Mouse (Mus musculus) forebrain, embryonic 14.5 days (tissue): ENCODE data around the gene Hsp90ab1. TPM values are rescaled to one million over a fixed set of nuclear protein-coding genes. Genes with fewer than 3 reads are reported as not detected.

Source experiments
- ATAC-seq: fragments of 200-750 bp; cut with Nextera tagmentation; 2 replicates; pipeline ENCODE4 v1.8.0; 2017; ENCODE audit warnings: mild to moderate bottlenecking, moderate library complexity
- DNase-seq: peaks from one replicate; pipeline ENCODE4 v3.0.0-alpha.2; 2015; ENCODE audit warnings: low spot score
- H3K27ac ChIP-seq: fragments of 300-500 bp; sonication (generic); 2 replicates; pipeline ENCODE4 v1.5.1; 2014; ENCODE audit warnings: low read depth, mild to moderate bottlenecking, control low read depth, low read length, moderate library complexity
- H3K27me3 ChIP-seq: fragments of 300-500 bp; sonication (generic); replicated peaks from 2 replicates; pipeline ENCODE4 v1.6.1; 2014; ENCODE audit warnings: low read length, control low read depth, mixed read lengths; ENCODE audit not compliant: control insufficient read depth, insufficient read depth
- H3K36me3 ChIP-seq: fragments of 300-500 bp; sonication (generic); 2 replicates; pipeline ENCODE4 v1.6.1; 2014; ENCODE audit warnings: low read length, control low read depth; ENCODE audit not compliant: control insufficient read depth, insufficient read depth
- H3K4me1 ChIP-seq: fragments of 300-500 bp; sonication (generic); 2 replicates; pipeline ENCODE4 v1.6.1; 2014; ENCODE audit warnings: antibody characterized with exemption, low read length, control low read depth; ENCODE audit not compliant: control insufficient read depth, insufficient read depth
- H3K4me2 ChIP-seq: fragments of 300-500 bp; sonication (generic); 2 replicates; pipeline ENCODE4 v1.6.1; 2014; ENCODE audit warnings: mild to moderate bottlenecking, control low read depth, low read length
- H3K4me3 ChIP-seq: fragments of 300-500 bp; sonication (generic); 2 replicates; pipeline ENCODE4 v1.5.1; 2014; ENCODE audit warnings: low read depth, low read length, control low read depth
- H3K9ac ChIP-seq: fragments of 300-500 bp; sonication (generic); 2 replicates; pipeline ENCODE4 v1.6.1; 2014; ENCODE audit warnings: mild to moderate bottlenecking, low read length, control low read depth, moderate library complexity
- H3K9me3 ChIP-seq: fragments of 300-500 bp; sonication (generic); replicated peaks from 2 replicates; pipeline ENCODE4 v1.6.1; 2016; ENCODE audit warnings: low read length, control low read depth, mixed read lengths; ENCODE audit not compliant: control insufficient read depth
- WGBS: fragments of 180-500 bp; shearing (Covaris S2); extraction: QIAGEN DNeasy Blood & Tissue Kit; methylation state at CpG from one replicate; pipeline ENCODE4 v1.1.7; 2014; 5-methylcytosine and 5-hydroxymethylcytosine counted together
- polyA plus RNA-seq: library from polyadenylated mRNA; unstranded; fragments of >200 nt; fragmentation: Nextera tagmentation; extraction: Ambion mirVana; gene quantifications from 2 replicates; pipeline ENCODE4 v1.2.1, GENCODE M21; 2014

The Hsp90ab1 gene
- polyA plus RNA-seq, 1 experiment from 2014 or later: 1,472 TPM

DNA sequence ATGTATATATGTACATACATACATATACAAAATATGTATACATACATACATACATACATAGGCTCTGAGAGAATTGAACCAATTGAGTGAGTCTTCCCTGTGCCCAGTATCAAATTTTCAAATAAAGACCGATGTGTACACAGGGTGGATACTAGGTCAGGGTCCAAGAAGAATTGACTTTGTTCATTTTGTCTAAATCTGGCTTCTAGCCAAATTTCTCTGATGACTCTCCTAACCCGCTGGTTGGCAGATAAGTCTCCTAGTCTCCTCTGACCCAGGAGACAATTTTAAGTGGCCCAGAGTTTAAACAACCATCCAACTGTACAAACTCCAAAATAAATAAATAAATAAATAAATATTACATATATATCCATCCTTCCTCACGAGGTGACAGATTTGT, 25.8 kb upstream of the Hsp90ab1 start:
- H3K9ac ChIP-seq: no peak overlapping the region
- ATAC-seq (no peak), DNase-seq (no peak)
- peaks cover 30% of the 10 kb centered on the region for H3K27me3 ChIP-seq
- H3K27ac ChIP-seq: no peak overlapping the region
- peaks cover 19% of the 10 kb centered on the region; the same call in 1 of the 2 replicates for H3K4me1 ChIP-seq
- H3K9me3 ChIP-seq: no peaks in the 10 kb centered on the region
- peak overlapping the region; percentile 55; the same call in 1 of the 2 replicates for H3K4me2 ChIP-seq
- H3K36me3 ChIP-seq: no peaks in the 10 kb centered on the region
- 42% methylated on average over 3 of the region's 3 CpGs for WGBS
- no peak overlapping the region for H3K4me3 ChIP-seq

DNA sequence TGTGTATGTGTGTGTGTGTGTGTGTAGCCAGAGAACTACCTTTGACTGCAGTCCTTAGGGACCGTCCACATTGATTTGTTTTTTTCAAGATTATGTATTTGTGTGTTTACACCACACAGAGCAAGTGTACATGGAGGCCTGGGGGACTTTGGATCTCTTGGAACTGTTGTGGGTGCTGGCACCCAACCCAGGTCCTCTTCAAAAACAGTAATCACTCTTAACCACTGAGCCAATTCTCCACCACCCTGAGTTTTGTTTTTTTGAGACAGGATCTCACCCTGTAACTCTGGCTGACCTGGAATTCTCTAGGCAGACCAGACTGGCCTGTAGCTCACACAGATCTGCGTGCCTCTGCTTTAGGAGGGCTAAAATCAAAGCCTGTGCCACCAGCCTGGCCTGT, 25.3 kb upstream of the Hsp90ab1 start:
- DNase-seq (no peak), ATAC-seq (no peak)
- Histone ChIP-seq H3K36me3 (no peaks in the 10 kb centered on the region), H3K27ac (no peak overlapping the region), H3K9ac (no peak overlapping the region), H3K9me3 (no peaks in the 10 kb centered on the region), H3K4me2 (no peak overlapping the region), H3K27me3 (peaks cover 30% of the 10 kb centered on the region), H3K4me1 (peaks cover 19% of the 10 kb centered on the region; the same call in 1 of the 2 replicates), H3K4me3 (no peak overlapping the region)
- WGBS: 91% methylated on average over 2 of the region's 2 CpGs

DNA sequence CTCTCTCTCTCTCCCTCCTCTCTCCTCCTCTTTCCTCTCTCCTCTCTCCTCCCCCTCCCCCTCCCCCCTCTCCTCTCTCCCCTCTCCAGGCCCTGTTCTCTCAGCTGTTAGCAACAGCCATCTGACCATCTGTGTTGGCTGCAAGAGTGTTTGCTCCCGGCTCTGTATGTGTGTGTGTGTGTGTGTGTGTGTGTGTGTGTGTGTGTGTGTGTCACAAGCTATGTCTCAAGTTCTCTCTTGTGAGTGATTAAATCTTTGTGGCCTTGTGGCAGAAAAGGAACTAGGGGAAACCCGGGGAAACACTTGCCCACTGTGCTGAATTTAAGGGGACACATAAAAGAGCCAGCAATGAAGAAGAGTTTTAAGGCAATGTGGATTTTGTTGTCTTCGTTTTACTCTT, 24.7 kb upstream of the Hsp90ab1 start:
- H3K27ac ChIP-seq: no peak overlapping the region
- no peak overlapping the region for H3K4me2 ChIP-seq
- ATAC-seq: no peak
- H3K36me3 ChIP-seq: no peaks in the 10 kb centered on the region
- H3K9me3 ChIP-seq: no peaks in the 10 kb centered on the region
- 35% methylated on average over 3 of the region's 3 CpGs for WGBS
- peaks cover 19% of the 10 kb centered on the region; the same call in 1 of the 2 replicates for H3K4me1 ChIP-seq
- peak; percentile 75 for DNase-seq
- no peak overlapping the region for H3K4me3 ChIP-seq
- H3K9ac ChIP-seq: no peak overlapping the region
- peaks cover 30% of the 10 kb centered on the region for H3K27me3 ChIP-seq

DNA sequence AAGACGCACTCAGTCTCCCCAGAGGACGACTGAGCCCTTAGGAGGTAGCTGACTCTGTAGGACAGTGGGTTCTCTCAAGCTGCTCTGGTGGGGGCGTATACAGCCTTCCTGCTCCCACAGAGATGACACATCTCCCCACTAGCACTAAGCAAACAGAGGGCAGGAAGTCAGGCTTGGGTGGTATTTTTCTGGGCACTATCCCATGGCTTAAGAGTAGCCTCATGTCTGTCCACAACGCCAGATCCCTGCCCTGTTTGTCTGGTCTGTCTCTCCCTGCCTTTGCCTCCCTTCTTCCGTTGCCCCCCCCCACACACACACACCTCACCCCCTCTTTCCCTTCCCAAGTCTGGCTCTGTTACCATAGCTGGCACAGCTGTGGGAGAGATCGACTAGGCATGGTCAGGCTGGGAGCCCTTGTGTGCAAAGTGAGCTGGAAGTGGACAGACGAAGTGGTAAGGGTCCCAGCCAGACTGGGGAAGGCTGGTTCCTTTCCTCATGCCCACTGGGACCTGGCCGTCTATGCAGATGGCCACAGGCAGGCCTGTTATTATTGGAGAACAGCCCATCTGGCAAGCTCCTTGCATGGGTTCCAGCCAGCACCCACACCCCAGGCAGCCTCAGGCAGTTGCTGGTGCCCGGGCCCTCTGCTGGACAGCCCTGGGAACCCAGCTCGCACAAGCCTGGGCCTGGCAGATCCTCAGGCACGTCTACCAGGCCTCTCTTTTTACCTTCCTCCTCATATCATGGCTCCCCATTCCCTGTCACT, 23.7 kb upstream of the Hsp90ab1 start:
- H3K36me3 ChIP-seq: no peaks in the 10 kb centered on the region
- no peaks in the 10 kb centered on the region for H3K9me3 ChIP-seq
- WGBS: 25% methylated on average over 11 of the region's 11 CpGs
- peak overlapping the region; percentile 78 for H3K27ac ChIP-seq
- no peak overlapping the region for H3K4me3 ChIP-seq
- peaks cover 19% of the 10 kb centered on the region; the same call in 1 of the 2 replicates for H3K4me1 ChIP-seq
- DNase-seq (peak; percentile 72), ATAC-seq (peak; percentile 69)
- no peak overlapping the region for H3K9ac ChIP-seq
- no peak overlapping the region for H3K4me2 ChIP-seq
- H3K27me3 ChIP-seq: peaks cover 27% of the 10 kb centered on the region

DNA sequence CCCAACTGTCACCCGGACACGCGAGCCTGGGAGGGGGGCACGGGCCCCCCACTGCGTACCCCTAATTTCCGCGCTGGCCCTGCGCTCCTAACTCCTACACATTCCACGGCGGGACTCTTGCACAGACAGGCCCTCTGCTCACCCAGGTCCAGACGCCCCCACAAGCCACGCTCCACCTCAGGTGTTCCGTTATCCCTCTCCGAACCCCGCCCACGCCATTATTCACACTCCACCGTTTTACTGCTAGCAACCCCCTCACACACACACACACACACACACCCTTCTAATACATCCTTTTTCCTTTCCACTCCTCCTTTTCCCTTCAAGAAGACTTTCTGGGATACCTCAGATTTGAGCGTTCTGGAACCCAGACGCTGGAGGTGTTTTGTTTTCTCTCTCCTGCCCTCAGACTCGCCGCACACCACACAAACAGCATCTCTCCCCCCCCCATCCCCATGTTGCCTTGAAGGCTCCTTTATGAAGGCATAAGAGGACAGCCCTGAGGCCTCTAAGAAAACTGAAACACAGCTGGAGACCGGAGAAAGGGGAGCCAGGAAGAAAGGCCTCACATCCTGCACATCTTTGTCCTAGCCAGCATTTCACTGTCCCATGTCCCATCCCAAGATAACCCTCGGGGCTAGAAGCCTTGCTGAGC, 22.8 kb upstream of the Hsp90ab1 start:
- Histone ChIP-seq H3K36me3 (no peaks in the 10 kb centered on the region), H3K9ac (peak overlapping the region; percentile 58), H3K4me1 (peaks cover 19% of the 10 kb centered on the region; the same call in 1 of the 2 replicates), H3K4me2 (peak overlapping the region; percentile 63), H3K4me3 (peak overlapping the region; percentile 34), H3K27me3 (peaks cover 18% of the 10 kb centered on the region), H3K9me3 (no peaks in the 10 kb centered on the region), H3K27ac (peak overlapping the region; percentile 78; the same call in 1 of the 2 replicates)
- peak; percentile 19 for ATAC-seq
- no peak for DNase-seq
- WGBS: 3% methylated on average over 23 of the region's 23 CpGs

DNA sequence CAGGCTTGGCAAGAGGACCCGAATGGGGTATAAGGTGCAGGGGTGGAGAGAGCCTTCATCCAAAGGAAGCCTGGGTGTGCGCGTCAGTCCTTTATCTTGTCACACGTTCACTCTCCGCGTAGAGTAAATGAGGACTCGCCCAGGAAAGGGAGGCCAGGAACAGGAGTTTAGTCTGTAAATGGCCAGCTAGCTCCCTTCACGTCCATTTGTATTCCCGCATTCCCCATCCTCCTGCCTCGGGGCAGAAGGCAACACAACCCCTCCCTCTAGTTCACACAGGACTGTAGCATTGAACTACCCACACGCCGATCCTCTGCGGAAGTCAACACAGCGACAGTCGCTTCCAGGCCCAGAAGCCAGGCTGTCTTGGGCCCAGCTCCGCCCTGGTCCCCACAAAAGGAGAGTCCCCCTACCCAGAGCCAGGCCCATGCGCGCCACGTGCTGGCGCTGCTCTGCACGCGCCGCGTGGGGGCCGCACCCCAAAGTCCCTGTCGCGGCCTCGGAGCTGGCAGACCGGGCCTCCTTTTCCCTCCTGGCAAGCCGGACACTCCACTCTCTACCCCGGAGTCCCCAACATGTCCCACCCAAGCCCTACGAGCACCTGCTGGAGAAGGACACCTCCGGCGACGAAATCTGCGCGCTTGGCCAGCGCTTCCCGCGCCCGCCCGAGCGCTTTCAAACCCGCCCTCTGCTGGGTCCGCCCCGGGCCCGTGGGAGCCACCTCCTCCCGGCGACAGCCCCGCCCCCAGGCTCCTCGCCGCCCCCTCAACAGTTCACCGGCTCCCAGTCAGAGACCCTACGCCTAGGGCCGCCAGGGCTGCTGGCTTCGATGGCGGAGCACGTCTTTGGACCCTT, 22.0 kb upstream of the Hsp90ab1 start:
- Histone ChIP-seq H3K9ac (peak overlapping the region; percentile 58), H3K4me1 (peaks cover 19% of the 10 kb centered on the region; the same call in 1 of the 2 replicates), H3K27ac (0 out of 2 replicates have a peak overlapping the region, but pooled peaks have one; percentile 30), H3K4me2 (peak overlapping the region; percentile 63), H3K4me3 (peak overlapping the region; percentile 34), H3K27me3 (peaks cover 10% of the 10 kb centered on the region; the same call in 1 of the 2 replicates), H3K9me3 (no peaks in the 10 kb centered on the region), H3K36me3 (no peaks in the 10 kb centered on the region)
- ATAC-seq (peak; percentile 80), DNase-seq (peak; percentile 70)
- WGBS: 3% methylated on average over 50 of the region's 58 CpGs

DNA sequence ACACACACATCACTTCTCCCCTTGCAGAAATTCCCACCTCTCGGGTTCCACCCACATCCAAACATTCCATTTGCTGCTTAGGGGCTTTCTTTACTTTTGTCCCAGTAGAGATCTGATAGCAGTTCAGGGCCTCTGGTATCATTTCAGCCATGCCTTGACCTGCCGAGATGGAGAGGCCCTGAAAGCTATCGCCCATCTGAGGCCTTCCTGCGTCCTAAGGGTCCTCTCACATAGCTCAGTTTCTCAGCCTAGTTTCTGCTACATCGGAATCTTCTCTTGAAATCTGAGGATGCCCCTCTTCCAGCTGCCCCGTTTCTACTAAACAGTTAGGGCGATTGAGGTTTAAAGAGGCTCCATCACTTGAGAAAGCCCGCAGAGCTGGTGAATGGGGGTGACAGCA, 21.1 kb upstream of the Hsp90ab1 start:
- DNase-seq: no peak
- no peak overlapping the region for H3K27ac ChIP-seq
- peaks cover 14% of the 10 kb centered on the region; the same call in 1 of the 2 replicates for H3K4me1 ChIP-seq
- peaks cover 5% of the 10 kb centered on the region; the same call in 1 of the 2 replicates for H3K27me3 ChIP-seq
- 48% methylated on average over 8 of the region's 8 CpGs for WGBS
- H3K9me3 ChIP-seq: no peaks in the 10 kb centered on the region
- H3K4me2 ChIP-seq: peak overlapping the region; percentile 63
- H3K36me3 ChIP-seq: no peaks in the 10 kb centered on the region
- H3K9ac ChIP-seq: peak overlapping the region; percentile 58; the same call in 1 of the 2 replicates
- no peak for ATAC-seq
- peak overlapping the region; percentile 34; the same call in 1 of the 2 replicates for H3K4me3 ChIP-seq

DNA sequence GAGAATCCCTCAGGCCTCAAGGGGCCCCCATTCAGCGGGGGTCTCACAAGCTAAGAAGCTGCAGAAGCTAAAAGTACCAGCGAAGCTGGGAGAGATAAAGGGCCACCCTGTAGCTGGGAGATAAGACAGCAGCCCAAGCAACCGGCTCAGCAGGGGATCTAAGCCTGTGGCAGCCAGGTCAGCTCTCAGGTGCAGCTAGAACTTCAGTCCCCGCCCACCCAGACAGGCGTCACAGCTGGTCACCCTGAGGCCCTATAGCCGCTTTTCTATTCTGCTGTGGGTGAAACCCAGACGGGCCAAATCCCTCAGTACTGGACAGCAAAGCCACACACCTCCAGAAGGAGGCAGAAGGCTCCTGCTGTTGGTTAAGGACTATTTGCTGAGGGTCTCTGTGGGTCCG, 20.4 kb upstream of the Hsp90ab1 start:
- Histone ChIP-seq H3K9ac (no peak overlapping the region), H3K4me1 (peaks cover 13% of the 10 kb centered on the region; the same call in 1 of the 2 replicates), H3K27me3 (peaks cover 4% of the 10 kb centered on the region; the same call in 1 of the 2 replicates), H3K36me3 (no peaks in the 10 kb centered on the region), H3K4me3 (no peak overlapping the region), H3K4me2 (peak overlapping the region; percentile 63; the same call in 1 of the 2 replicates), H3K9me3 (no peaks in the 10 kb centered on the region), H3K27ac (no peak overlapping the region)
- no peak for ATAC-seq
- WGBS: 30% methylated on average over 8 of the region's 8 CpGs
- no peak for DNase-seq
